Mouse (Mus musculus) gastrocnemius, postnatal 36 days (tissue): ENCODE data around the gene Rad9a. TPM values are rescaled to one million over a fixed set of nuclear protein-coding genes. Genes with fewer than 3 reads are reported as not detected.
A peak's percentile ranks its signal among the peaks of the same experiment; 100 is the strongest.

Source experiments
- DNase-seq, 2 experiments: peaks; one replicate each; pipeline ENCODE4 v3.0.0; 2022
- intact Hi-C: fragments of 180-260 bp; cut with DNase I; formaldehyde crosslinking; loops from one replicate; pipeline ENCODE4 v1.15.1; 2025
- total RNA-seq, 2 experiments: library from RNA; stranded (reverse); gene quantifications; 2 replicates each; pipeline ENCODE4 v1.2.3; 2021

Rad9a gene
- total RNA-seq, 2 experiments from 2014 or later, result 2.3 to 2.9 TPM

- intact Hi-C loops, result no loop called here
- no peak for DNase-seq
These were observed 5.4 kb downstream of the Rad9a start for GRCm38 (mm10) chr19:4196048-4196447.

DNA sequence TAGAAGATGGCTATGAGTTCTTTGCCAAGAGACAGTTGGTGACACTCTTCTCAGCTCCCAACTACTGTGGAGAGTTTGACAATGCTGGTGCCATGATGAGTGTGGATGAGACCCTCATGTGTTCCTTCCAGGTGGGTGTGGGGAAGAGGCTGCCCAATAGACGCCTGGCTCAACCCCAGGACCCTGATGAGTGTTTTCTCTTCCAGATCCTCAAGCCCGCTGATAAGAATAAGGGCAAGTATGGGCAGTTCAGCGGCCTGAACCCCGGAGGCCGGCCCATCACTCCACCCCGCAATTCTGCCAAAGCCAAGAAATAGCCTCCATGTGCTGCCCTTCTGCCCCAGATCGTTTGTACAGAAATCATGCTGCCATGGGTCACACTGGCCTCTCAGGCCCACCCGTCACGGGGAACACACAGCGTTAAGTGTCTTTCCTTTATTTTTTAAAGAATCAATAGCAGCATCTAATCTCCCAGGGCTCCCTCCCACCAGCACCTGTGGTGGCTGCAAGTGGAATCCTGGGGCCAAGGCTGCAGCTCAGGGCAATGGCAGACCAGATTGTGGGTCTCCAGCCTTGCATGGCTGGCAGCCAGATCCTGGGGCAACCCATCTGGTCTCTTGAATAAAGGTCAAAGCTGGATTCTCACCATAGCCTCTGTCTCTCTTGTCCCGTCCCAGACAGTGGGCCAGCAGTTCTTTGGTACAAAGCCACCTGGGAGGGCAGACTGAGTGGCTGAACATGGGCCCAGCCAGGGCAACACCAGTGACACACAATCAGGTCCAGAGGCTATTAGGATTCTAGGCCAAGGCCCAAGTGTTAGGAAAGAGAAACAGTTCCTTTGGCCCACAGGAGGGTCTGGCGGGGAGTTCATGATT, 6.4 kb downstream of the Rad9a start:
- intact Hi-C loops, result no loop called here

GRCm38 (mm10) chr19:4194021-4194724, 7.3 kb downstream of the Rad9a start:
- DNase-seq, result no peak
- intact Hi-C loops, result no loop called here

More for the DNA sequence above, 6.4 kb downstream of the Rad9a start:
- DNase-seq, result no peak

- intact Hi-C loops, result no loop called here
- no peak for DNase-seq
These were observed 8.3 kb downstream of the Rad9a start for GRCm38 (mm10) chr19:4193129-4193528.

DNA sequence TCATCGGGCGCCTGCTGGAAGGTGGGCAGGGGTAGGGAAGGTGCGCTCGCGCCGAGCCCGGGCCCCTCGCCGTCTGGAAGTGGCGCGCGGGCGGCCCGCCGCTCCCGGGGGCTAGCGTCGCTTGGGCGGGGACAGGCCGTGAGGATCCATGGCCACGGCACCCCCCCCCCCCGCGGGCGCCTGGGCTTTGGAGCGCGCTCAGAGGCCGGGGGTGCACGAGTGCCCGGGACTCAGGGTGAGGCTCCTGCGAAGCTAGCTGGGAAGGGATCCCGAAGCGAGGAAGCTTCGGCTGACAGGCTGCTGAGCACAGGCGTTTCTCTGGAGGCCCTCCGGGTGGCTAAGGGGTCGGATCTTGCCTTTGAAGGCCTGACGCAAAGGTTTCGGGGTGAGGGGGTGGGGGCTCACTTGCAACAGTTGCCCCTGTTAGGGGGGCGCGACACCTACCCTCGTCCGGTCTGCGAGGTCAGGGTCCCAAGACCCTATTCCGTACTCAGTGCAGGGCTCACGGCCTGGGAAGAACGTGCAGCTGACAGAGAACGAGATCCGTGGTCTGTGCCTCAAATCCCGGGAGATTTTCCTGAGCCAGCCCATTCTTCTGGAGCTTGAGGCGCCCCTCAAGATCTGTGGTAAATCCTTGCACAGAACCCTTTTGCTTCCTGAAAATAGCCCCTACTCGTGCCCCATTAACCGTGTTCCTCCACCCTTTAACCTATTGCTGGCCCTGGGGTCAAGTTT, 9.0 kb downstream of the Rad9a start:
- intact Hi-C loops, result no loop called here
- no peak for DNase-seq

DNA sequence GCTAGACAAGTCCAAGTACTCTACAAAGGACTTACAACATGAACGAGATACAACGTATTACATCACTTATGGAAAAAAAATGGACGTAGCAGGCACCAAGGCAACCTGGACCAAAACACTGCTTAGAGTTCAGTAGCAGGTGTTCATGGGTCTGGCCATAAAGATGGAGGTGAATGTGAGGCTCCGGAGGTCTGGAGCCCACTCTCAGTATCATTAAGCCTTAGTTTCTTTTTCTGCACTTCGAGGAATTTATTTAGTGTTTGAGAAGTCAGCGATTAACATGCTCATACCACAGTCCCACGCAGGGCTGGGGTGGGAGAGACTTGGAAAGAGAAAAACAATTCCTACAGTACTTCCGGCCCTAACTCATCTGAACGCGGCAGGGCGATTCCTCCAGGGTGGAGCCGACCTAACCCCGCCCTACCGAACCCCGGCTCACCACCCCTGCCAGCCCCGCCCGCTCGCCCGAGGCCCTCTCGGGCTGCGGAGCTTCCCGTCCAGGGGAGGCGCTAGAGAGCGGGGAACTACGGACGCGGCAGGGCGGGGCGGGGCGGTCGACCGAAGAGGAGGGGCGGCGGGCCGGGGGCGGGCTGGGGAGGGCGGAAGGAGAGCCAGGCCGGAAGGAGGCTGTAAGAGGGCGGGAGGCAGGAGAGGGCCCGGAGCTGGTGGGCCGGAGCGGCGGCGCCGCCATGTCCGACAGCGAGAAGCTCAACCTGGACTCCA, 9.8 kb downstream of the Rad9a start, which contains the start of gene Ppp1ca:
Gene Ppp1ca, plus strand, starts transcription at position 538 of the 723 bp plus-strand sequence.
- intact Hi-C loops, result loop anchor here (1.0 kb wide), 1 partner anchor 22 kb away; no protein-coding TSS in a partner anchor
- peak; percentile 91 to 97 for DNase-seq

DNA sequence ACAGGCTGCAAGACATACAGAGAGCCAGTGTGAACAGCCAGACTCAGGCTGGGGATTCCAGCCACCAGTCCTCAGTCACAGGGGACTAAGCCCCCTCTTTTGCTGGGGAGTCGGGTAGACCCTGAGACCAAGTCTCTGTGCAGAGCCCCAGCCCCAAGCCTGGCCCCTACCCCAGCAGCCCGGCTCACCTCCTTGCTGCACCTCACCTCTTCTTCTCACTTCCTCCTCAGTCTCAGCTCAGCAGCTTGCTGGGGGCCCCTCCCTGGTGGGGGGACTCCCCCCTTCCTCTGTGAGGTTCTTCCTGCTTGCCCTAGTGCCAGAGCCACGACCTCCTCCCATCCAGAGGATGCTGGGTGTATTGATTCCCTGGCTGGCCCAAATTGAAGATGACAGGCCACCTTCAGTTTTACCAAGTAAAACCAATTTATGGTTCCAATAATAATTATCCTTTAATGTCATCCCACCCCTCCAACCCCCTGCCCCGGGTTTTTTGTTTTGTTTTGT, 10.6 kb downstream of the Rad9a start, which contains the start of gene Tbc1d10c:
Gene Tbc1d10c, minus strand, starts transcription at position 454 of the 504 bp plus-strand sequence.
- intact Hi-C loops, result loop anchor here (1.0 kb wide), 1 partner anchor 22 kb away; no protein-coding TSS in a partner anchor
- DNase-seq, result no peak

DNA sequence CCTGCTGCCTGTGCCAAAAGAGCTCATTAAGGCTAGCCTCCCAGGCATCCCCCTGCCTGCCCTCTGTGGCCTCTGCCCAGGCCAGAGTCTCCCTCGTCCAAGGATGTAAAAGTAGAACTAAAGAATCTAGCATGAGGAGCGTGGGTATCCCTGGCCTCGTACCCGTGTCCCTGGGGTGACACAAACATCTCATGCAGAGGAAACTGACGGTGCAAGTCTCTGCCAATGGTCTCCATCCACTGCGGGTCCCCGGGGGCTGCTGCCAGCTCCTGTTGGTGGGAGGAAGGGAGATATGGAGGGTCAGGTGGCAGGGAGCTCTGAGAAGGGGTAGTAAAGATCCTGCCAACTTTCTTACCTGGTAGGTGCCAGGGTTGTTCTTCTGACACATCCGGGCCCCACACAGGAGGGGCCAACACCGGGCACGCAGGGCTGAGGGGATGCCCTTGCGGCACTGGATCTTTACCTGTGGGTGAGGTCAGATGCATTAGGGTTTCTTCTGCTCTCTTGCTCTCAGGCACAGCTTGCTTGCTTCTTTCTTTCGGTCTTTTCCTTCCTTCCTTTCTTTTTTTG, 12.3 kb downstream of the Rad9a start:
- DNase-seq, result no peak

DNA sequence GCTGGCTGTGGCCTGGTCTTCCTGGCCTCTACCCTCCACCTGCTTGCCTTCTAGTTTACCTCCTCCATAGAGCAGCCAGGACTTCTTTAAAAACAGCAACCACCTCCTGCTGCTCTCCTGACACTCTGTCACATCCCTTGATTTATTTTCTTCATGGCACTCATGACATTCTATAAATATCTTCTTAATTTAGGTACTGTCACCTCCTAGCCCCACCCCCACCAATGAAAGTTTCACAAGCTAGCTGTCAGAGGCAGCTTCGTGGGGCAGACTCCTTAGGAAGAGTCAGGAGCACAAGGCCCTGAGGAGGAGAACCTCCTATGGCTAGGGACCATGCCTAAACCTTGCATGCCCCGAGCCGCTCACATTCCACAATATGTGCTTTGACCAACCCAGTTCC, 14.2 kb downstream of the Rad9a start:
- intact Hi-C loops, result no loop called here
- DNase-seq, result no peak

More for the DNA sequence above, 12.3 kb downstream of the Rad9a start:
- intact Hi-C loops, result loop anchor here (2.0 kb wide), 1 partner anchor 14 kb away; the partner anchor contains the start of gene Carns1

- intact Hi-C loops, result no loop called here
- no peak for DNase-seq
These were observed 16.2 kb downstream of the Rad9a start for GRCm38 (mm10) chr19:4184976-4185975.

DNA sequence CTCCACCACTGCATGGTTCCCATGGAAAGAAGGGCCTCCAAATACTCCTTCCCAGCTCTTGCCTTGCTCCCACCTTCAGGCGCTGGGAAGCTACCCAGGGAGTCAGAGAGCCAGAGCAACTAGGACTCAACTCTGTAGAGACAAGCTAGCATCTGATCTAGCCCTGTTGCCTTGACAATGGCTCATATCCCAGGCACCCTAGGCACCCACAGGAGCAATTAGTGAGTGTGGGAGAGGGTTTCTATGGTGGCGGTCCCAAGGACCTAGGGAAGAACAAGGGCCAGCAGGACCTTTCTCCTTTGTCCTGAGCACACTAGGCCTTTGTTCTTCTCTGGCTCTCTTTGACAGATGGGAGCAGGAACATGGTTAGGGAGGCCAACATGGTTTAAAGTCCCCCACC, 17.8 kb downstream of the Rad9a start:
- no peak for DNase-seq
- intact Hi-C loops, result no loop called here

DNA sequence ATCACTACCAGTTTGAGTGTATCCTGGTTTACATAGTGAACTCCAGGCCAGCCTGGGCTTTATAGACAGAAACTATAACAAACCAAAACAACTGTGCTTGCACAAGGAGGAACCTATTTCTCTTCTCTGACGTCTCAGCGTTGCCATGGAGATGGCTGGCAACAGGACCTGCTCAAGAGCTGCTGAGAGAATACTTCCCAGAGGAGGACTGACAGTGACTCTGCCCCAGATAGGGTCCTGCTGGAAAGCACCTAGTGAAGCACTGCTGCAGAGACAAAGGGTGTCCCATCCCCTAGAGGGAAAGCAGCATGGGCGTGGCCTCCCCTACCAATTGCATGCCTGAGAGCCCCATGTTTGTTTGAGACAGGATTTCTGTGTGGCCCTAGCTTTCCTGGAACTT, 19.6 kb downstream of the Rad9a start:
- intact Hi-C loops, result no loop called here
- DNase-seq, result no peak

GRCm38 (mm10) chr19:4180411-4180810, 21.1 kb downstream of the Rad9a start:
- DNase-seq, result no peak
- intact Hi-C loops, result no loop called here

- intact Hi-C loops, result loop anchor here (2.0 kb wide), 1 partner anchor 13 kb away; no protein-coding TSS in a partner anchor
- peak in 1 of 2 experiments; percentile 47 for DNase-seq
These were observed 26.0 kb downstream of the Rad9a start, which contains the start of gene Carns1 for GRCm38 (mm10) chr19:4175368-4175947. Gene Carns1, minus strand, starts transcription at chr19:4175479.

GRCm38 (mm10) chr19:4172925-4173324, 28.5 kb downstream of the Rad9a start:
- intact Hi-C loops, result loop anchor here (5.0 kb wide), 1 partner anchor 54 kb away; no protein-coding TSS in a partner anchor
- no peak for DNase-seq

DNA sequence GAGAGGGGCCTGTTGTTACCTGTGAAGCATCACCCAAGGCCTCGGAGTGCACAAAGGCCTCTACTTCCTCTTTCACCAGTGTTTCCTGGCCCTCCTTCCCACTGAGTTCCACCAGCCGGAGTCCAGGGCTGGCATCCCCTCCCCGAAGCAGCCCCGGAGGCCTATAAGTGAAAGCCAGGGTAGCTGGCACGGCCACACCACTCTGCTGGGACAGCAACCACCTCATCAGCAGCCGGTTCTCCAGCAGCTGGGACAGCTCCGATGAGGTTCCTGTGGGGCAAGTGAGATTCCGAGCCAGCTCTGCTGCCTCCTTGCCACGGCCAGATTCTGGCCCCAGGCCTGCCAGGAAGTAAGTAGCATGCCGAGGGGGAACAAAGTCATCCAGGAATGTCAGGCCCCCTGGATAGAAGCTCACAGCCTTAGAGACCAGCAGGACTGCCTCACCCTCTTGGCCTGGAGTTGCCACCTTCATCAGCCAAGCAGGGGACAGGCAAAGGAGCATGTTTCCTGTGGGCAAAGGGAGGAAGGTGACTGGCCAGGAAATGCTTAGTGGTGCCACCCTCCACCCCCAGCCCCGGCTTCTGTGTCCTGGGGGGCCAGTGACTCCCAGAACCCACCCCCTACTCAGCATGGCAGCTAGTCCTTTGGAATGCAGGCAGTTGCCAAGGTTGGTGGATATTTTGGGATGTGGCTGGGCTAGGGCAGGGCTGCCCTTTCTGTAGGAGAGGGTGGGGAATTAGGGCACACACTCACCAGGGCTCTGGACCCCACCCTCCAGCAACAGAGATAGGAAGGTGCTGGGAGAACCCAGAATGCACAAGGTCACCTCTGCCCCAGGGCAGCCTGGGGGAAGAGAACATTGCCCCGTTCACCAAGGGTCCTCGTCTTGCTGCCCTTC, 29.8 kb downstream of the Rad9a start:
- DNase-seq, result peak in 1 of 2 experiments; percentile 55
- intact Hi-C loops, result loop anchor here (5.0 kb wide), 1 partner anchor 56 kb away; no protein-coding TSS in a partner anchor
